Mouse (Mus musculus) monocyte, adult 5-6 weeks (primary cell): ENCODE measurements around the gene Trmt44. TPM values are rescaled to one million over a fixed set of nuclear protein-coding genes. Genes with fewer than 3 reads are reported as not detected.
"Not testable (repeated sequence)": the region's sequence is repeated elsewhere in the genome, so short reads cannot be mapped to it uniquely, and the experiment has no call there.

ENCODE experiments used
- ATAC-seq: fragments of 153-309, 156-312 bp; replicated peaks from 2 replicates; pipeline ENCODE4 v1.8.0; 2017; ENCODE audit warnings: mild to moderate bottlenecking; ENCODE audit not compliant: low TSS enrichment, insufficient number of reproducible peaks, severe bottlenecking, poor library complexity, low FRiP score
- total RNA-seq: library from RNA; stranded (forward); fragments of 200-1000, 200-491, 200-594 nt; gene quantifications from 3 replicates; pipeline ENCODE4 v1.2.3, GENCODE M21; 2017

Trmt44 gene
- total RNA-seq, 1 experiment from 2014 or later, result 19.1 TPM

DNA sequence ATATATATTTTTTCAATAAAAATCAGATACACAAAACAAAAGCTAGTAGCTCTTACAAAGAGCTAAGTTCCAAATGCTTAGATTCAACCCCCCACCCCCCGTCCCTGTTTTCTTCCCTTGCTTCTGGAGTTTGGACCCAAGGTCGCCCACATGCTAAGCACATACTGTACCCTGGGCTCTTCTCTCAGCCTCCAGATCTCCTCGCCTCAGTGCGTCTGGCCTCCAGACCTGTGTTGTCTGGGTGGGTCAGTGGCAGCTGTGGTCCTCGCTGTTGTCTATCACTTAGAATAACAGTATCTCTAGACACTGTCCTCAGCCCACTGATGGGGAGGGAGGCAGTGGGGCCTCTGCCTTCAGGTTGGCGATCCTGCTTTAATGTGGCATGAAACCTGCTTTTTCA lies 18.4 kb upstream of the Trmt44 start:
- no peak for ATAC-seq

DNA sequence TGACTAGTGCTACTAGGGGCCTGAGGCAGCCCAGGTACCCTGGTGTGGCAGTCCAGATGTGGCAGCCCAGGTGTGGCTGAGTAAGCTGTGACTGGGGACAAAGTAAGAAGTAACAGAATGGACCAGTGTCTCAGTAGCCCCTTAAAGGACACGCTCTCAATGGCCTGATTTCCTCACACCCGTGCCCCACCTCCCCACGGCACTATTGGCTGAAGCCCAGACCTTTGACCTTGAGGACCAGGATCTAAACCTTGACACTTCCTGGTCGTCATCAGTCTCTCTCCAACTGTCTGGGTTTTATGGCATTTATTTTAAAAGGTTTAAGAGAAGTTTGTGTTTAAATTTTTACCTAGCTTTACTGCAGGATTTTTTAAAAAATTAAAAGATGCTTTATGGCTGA lies 18.0 kb upstream of the Trmt44 start:
- no peak for ATAC-seq

DNA sequence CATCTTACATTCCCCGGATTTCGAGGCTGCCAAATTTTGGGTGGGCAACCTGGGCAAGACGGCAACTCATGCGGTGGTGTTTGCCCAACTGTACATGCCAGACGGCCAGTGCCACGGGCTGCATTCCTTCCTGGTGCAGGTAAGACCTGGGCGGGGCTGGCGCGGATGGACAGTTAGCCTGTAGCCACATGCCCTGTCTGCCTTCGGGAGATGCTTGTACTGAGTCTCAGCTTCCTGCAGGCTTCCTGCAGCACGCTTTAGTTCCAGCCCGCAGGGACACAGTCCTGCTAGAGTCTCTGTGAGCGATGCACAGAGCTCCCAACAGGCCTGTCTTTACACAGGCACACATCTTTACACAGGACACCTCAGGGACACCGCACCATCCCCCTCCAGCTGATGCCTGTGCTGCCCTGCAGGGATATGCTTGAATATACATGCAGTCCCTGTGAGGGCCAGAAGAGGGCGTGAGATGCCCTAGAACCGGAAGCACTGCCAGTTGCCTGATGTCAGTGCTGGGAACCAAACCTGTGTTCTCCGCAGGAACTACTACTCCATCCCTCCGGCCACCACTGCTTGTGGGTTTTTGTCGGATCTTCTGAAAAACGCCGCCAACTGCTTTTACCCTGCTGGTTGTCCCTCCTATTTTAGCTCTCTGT lies 17.3 kb upstream of the Trmt44 start:
- ATAC-seq, result no peak

DNA sequence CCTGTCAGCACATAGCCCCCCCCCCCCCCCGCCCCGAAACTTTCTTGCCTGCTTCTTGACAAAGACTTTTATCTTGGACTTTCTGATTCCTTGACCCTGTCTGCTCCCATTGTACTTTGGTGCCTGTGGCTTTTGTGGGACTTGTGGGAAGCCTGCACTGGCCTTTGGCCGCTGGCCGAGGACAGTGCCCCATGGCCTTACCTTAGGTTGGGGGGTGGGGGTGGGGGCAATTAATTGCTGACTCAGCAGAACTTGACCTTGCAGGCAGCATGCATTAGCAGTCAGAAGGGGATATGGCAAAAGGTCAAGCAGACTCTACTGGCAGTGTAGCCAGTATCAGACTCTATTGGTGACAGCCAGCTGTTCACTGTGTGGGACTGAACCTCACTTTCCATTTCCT lies 16.6 kb upstream of the Trmt44 start:
- no peak for ATAC-seq

DNA sequence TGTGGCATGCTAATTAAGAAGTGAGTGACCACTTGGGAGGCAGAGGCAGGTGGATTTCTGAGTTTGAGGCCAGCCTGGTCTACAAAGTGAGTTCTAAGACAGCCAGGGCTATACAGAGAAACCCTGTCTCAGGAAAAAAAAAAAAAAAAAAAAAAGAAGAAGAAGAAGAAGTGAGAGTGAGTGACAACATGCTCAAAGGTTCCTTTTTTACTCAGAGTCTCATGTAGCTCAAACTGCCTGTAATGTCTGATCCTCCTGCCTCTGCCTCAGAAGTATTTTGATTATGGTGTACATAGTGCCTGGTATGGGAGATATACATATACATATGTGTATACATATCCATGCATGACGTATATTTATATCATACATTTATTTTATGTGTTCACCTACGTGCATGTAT lies 9.4 kb upstream of the Trmt44 start:
- not testable (repeated sequence) for ATAC-seq

DNA sequence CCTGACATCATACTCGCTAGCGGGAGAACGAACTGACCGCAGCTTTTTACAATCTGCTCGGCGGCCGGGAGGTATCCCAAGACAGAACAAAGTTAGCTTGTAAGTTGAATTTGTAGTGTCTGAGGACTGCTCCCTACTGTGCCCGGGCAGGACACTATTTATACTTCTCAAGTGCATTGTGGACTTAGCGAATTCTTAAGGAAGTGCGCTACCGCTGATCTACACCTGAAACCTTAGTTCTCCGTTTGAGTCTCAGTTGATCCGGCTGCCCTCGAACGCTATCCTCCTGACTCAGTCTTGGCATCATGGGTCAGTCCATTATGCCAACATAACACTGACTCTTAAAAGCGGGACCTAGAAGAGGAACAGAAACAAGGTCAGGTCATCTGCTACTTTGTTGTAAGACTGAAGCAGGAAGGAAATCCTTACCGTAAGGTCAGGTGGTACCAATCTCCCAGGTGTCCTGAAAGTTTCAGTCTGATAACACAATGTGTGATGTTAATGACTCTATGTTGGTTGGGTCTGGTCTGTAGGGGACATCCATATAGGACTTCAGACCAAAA lies 8.4 kb upstream of the Trmt44 start:
- peak; percentile 41 for ATAC-seq

DNA sequence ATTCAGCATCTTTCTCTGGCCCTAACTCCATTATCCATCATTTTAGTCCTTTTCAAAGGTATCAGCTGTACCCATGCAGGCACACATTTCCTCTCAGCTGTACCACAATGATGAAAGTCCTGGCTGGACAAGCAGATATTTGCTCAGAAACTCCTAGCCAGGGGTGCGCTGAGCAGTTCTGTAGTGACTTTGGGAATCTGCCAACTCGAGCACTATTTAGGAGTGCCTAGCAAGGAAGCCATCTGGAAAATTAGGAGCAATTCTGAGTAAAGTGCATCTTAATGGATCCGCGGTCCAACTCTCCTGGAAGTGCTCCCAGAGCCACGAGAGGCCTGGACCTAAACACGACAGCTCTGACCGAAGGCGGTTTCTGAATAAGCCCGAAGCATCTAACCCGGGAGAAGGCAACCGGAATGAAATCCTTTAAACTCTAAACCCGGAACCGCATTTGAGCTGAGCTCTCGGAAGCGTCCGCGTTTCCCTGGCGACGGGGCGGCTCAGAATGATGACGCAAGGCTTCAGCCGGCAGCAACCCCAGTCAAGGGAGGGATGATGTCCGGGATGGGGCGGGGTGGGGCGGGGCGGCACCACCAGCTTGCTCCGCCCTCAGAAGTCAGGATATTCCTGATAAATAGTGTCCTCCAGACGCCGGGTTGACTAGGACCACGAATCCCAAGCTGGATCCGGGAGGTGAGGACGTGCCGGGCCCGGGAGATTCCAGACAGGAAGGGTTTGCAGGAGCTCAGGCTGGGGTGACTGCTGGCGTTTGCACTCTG lies 7.8 kb upstream of the Trmt44 start, which contains the start of gene Acox3:
TSS of gene Acox3 (plus strand) at position 596 of the 776 bp plus-strand sequence.
- ATAC-seq, result peak; percentile 87

DNA sequence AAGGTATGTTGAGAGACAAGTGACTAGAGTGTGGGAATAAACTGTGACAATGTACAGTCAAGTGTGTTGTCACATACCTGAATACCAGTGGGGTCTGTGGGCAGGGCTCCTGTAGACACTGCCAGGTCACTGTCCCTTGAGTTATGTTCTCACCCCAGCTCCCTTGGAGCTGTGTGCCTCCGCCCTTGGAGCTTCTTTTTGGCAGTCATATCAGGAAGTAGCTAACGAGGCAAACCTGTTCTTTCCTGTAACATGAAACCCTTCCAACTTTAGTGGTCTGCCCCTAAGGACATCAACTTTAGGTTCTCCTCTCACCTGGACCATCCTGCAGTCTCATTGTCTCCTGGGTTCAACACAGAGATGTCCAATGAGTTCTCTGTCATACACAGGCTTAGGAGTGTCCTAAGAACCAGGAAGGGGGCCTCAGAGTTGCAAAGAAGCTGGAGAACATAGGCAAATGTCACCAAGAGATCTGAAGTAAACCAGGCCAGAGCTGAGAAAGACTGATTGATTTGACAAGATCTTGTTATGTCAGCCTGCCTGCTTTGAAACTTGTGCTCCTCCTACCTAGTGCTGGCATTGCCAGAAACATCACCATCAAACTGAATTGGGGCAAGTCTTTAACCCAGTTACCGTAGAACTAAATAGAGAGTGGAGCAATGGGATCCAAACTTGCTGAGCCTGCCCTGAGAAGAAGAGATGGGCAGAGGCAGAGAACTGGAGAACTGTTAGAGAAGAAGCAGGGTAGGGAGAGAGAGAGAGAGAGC lies 5.5 kb upstream of the Trmt44 start:
- no peak for ATAC-seq

DNA sequence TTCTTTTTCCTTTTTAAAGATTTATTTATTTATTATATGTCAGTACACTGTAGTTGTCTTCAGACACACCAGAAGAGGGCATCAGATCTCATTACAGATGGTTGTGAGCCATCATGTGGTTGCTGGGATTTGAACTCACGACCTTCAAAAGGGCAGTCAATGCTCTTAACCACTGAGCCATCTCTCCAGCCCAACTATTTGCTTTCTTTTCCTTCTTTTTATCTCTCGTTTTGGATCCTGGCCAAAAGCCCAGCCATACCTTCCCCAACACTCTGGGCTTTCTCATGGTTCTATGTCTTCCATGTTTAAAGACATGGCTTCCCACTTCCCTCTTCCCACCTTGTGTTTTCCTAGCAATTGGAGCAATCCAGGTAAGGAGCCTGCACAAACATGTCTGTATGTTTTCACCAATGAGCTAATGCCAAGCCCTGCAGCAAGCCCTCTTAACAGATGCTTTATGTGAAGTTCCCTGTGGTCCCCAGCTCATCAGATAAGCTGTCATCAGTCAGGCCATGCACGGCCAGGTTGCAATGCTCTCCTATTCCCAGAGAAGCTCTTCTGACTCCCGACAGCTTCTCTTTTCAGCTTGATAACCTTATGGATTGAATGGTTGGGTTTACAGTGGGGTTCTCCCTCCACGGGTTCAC lies 4.5 kb upstream of the Trmt44 start:
- no peak for ATAC-seq

DNA sequence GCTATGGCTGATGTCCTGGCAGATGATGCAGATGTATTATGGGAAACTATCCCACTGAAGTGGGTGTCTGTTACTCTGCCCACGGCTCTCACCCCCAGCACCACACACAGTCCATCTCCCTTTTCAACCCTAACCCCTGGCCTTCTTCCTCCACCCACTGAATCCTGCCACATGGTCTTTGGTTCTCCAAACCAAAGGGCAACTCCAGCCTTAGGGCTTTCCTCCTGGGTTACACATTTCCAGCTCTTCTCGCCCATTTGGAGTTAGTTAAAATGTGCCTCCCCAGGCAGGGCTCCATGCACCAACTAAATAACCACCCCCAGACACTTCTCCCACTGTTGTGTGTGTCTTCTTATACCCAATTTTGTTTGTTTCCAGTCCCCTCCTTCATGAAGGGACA lies 3.5 kb upstream of the Trmt44 start:
- no peak for ATAC-seq

DNA sequence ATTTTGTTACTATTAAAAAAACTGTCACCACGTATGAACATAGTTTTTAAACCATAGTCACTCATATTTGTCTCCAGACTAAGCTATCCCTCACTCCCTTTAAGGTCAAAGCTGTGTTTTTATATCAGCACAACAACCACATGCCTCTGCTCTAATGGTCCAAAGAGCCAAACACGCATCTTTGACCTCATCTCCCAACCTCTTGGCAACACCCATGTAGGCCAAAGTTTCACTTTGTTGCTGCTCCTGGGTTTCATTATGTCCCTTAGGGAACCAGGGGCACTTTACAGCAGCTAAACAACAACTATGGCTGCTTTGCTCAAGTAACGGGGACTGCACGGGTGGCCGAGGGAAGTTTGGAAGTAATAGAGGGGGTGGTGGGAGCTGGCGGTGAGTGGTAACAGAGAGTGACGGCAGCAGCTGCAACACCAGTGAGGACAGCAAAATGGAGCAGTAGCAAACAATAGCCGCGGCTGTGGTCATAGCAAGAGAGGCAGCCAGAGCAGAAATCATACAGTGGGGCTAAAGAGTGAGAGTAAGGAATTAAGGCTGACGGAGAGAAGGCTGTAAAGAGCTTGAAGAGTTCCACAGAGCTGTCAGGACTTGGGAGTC lies 1.6 kb upstream of the Trmt44 start:
- ATAC-seq, result no peak

DNA sequence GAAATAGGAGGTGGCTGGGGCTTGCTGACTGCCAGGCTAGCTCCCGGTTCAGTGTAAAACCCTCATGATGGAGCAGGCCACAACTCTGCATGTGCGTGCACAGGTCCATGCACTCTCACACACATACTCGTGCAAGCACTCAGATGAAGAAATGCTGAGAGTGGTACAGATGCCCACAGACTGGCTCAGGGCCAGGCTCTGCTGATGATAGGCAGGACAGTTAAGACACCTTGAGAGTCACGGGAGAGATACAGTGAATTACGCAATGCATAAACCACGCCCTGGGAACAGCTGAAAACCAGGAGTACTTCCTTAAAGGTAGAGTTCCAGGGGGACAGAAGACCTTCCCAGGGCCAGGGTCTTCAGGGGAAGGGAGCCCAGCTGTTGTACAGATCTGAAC lies 3.3 kb downstream of the Trmt44 start:
- no peak for ATAC-seq

DNA sequence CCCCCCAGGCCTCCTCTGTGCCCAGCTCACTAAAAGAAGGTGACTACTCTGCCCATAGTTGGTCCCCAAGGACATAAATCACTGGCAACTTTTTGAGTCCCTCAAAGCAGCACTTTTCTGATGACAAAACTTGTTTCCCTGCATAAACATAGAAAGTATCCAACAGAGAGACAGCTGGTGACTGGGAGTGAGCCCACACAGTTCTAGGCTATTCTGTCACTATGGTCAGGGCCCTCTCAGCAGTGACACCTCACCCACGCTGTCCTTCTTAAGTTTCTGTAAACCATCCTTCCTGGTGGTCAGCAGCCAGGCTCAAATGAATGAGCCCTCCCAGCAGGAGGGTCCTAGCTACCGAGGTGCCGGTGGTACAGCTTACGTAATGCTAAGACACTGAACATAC lies 8.2 kb downstream of the Trmt44 start:
- no peak for ATAC-seq

DNA sequence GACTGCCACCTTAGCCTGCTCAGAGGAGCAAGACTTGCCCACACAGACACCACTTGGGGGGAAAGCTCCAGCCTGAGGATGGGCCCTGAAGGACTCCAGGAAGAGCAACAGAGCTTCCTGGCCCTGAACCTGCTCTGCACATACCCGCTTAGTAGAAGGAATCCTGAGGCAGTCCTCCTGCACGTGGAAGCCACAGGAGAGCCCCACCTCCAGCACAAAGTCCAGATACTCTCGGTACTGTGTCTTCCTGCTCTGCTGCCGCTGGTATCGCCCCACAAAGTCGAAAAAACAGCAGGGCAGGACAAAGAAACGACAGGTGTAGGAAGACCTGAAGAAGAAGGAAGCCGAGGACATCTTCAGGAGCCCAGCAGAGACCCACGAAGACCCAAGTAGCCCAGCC lies 9.7 kb downstream of the Trmt44 start:
- ATAC-seq, result no peak

DNA sequence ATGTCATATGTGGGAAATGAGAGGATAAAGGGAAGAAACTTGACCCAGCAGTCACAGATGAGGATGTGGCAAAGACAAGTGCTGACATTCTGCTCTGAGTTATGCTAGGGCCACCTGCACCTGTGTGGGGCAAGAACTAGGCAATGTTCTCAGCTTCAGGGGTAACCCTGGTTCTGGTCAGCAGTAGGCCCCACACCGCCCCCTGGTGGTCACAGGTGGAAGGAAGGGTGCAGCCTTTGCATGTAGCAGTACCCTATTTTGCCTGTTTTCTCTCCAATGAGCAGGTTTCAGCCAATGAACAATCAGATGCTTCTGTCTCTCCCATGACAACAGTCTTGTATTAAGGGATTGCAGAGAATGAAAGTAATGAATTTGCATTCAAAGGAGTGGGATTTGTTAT lies 11.4 kb downstream of the Trmt44 start:
- peak; percentile 79 for ATAC-seq

DNA sequence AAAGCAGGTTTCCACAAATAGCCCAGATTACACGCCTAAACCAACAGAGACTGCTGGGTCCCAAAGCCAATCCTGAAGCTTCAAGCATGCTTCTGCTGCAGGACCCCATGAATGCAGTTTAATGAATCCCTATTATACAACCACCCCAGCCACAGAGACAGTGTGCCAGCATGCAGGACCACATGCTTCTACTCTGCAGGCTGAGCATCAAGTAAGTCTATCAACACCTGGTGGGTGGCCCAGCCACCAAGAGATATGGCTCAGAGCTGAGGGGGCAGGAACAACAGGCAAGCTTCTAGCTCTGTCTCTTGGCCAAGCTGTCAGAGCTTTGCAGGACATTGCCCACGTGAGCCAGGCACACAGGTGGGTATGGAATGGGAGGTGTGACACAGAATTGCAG lies 12.3 kb downstream of the Trmt44 start:
- ATAC-seq, result no peak

DNA sequence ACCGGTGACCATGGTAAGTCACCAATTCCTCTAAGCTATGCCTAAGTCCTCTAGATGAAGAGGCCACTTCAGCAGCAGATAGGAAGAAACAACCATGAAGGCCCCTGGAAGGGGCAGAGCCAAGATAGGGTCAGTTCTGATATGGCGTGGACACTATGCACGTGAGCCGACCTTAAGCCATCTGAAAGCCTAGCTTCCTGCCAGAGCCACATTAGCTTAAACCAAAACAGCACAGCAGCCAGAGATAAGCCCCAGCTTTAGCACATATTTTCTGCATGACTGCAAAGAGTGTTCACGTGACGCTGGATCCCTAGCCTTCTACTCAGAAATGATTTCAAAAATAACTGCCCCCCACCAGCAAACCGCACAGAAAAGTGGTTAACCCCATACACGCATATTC lies 15.4 kb downstream of the Trmt44 start:
- ATAC-seq, result no peak

DNA sequence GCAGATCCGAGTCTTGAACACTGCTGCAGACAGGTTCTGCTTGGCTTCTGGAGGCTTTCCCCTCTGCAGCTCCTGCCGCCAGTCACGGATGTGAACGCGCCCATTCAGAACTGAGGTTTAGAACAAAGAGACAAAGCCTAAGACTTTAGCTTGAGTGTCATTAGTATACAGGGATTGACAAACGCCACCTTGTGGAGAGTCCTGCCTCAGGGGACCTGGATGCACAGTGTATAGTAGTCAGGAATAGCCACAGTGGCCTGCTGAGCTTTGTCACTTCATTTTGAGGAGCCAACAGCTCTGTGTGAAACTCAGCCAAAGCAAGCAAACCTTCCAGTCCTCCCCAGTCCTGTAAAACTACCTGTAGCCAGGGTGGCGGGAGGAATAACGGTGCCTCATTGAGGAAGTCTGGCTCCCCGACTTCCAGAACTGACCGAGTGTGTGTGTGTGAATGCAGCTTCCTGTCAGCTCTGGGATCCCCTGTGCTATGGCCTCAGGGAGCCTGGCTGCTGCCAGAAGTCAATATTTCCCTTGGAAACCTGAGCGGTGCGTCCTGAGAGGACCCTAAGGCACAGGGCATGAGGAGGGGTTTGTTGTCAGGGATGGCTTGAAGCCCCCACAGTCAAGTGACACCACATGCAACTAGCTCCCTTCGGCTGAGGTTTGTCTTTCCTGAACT lies 16.8 kb downstream of the Trmt44 start:
- no peak for ATAC-seq
